Mouse (Mus musculus) naive thymus-derived CD4-positive, alpha-beta T cell, adult 2 months (primary cell): Measurements from ENCODE around the gene Gm47189.
"Not testable (repeated sequence)": the region's sequence is repeated elsewhere in the genome, so short reads cannot be mapped to it uniquely, and the experiment has no call there.

Experiments
- DNase-seq: peaks from one replicate; pipeline ENCODE4 v3.0.0-alpha.2; 2011; ENCODE audit warnings: low read depth

Gene Gm47189

GRCm38 (mm10) chr14:41772341-41772740, at the start of gene Gm47189:
TSS of gene Gm47189 (minus strand) at chr14:41772441.
- DNase-seq = not testable (repeated sequence)

GRCm38 (mm10) chr14:41755931-41756330, 16.3 kb downstream of the Gm47189 start:
- DNase-seq = not testable (repeated sequence)

GRCm38 (mm10) chr14:41750514-41750913, 21.7 kb downstream of the Gm47189 start, which contains the start of gene Gm7929:
TSS of gene Gm7929 (minus strand) at chr14:41750614.
- not testable (repeated sequence) for DNase-seq

- DNase-seq = not testable (repeated sequence)
Observed at GRCm38 (mm10) chr14:41723437-41723836, 48.8 kb downstream of the Gm47189 start.

- not testable (repeated sequence) for DNase-seq
Observed at GRCm38 (mm10) chr14:41717180-41717579, 55.1 kb downstream of the Gm47189 start.
